Comparison of ENCODE assay signal across 24 mouse cellular contexts in genomic region chr9:35138029-35138428, GRCm38 (mm10). TPM values are rescaled to one million over a fixed set of nuclear protein-coding genes. Genes with fewer than 3 reads are reported as not detected.
DNase-seq lines count a peak whose midpoint lies in the region; ATAC-seq and TF ChIP-seq lines count a peak whose summit lies in the region.
"Had no signal": no experiment of that assay in that cellular context is flagged by ENCODE, and none has a peak within 500 bp of the region (broad histone marks: within the 10 kb centered on the region; RNA-seq: fewer than 3 reads in every experiment).

No protein-coding gene starts in this region.

- no peak for TF ChIP-seq CTCF in kidney, postnatal 0 days (IDR thresholded peaks at IDR 0.05; ENCODE audit: low read depth)
- no peak for TF ChIP-seq CTCF in brain, embryonic 14.5 days (IDR thresholded peaks at IDR 0.05; ENCODE audit: borderline replicate concordance, extremely low read depth, insufficient read depth, insufficient read length)

- no peaks in the 10 kb centered on the region for H3K79me2 ChIP-seq in myocyte (ENCODE audit: control insufficient read depth, insufficient read depth)

- no peaks in the 10 kb centered on the region for H3K4me1 ChIP-seq in kidney, postnatal 0 days (replicated peaks; ENCODE audit: insufficient read depth, low read length)
- H3K4me1 ChIP-seq in liver, embryonic 12.5 days: peaks cover 33% of the 10 kb centered on the region
- H3K4me1 ChIP-seq in heart, embryonic 10.5 days: peaks cover 10% of the 10 kb centered on the region; the same call in 1 of the 2 replicates
- H3K4me1 ChIP-seq: forebrain, embryonic 13.5 days had no signal

- no peaks in the 10 kb centered on the region for H3K9me3 ChIP-seq in kidney, postnatal 0 days (replicated peaks; ENCODE audit: low read length)
- no peaks in the 10 kb centered on the region for H3K9me3 ChIP-seq in liver, embryonic 12.5 days (replicated peaks)
- no peaks in the 10 kb centered on the region for H3K9me3 ChIP-seq in heart, embryonic 10.5 days
- H3K9me3 ChIP-seq: forebrain, embryonic 13.5 days; heart, embryonic 13.5 days; limb, embryonic 15.5 days had no signal

- H3K9ac ChIP-seq in kidney, postnatal 0 days (ENCODE audit: low read depth, low read length): no peak overlapping the region
- no peak overlapping the region for H3K9ac ChIP-seq in liver, embryonic 12.5 days
- H3K9ac ChIP-seq: forebrain, embryonic 13.5 days; heart, embryonic 13.5 days; limb, embryonic 15.5 days had no signal

- H3K4me2 ChIP-seq in kidney, postnatal 0 days (ENCODE audit: low read length): no peak overlapping the region
- H3K4me2 ChIP-seq in liver, embryonic 12.5 days: no peak overlapping the region
- no peak overlapping the region for H3K4me2 ChIP-seq in myocyte (ENCODE audit: low read depth)
- H3K4me2 ChIP-seq: forebrain, embryonic 13.5 days; heart, embryonic 13.5 days; limb, embryonic 15.5 days had no signal

- 62% methylated on average over 7 of the region's 7 CpGs for WGBS in kidney, postnatal 0 days
- WGBS in liver, embryonic 12.5 days (ENCODE audit: insufficient replicate concordance): 76% methylated on average over 7 of the region's 7 CpGs
- WGBS in heart, embryonic 10.5 days: 79% methylated on average over 7 of the region's 7 CpGs

- no peak for TF ChIP-seq POLR2A in brain, embryonic 14.5 days (IDR thresholded peaks at IDR 0.05; ENCODE audit: borderline replicate concordance, extremely low read depth, insufficient read depth, insufficient read length, poor library complexity, severe bottlenecking)
- TF ChIP-seq POLR2A in myocyte (IDR thresholded peaks at IDR 0.05; ENCODE audit: insufficient read length, low read depth): no peak

- peak; percentile 68 for ATAC-seq in kidney, postnatal 0 days (replicated peaks; ENCODE audit: low FRiP score, low read depth)
- peak; percentile 56 for ATAC-seq in liver, embryonic 12.5 days
- ATAC-seq: forebrain, embryonic 13.5 days; hindbrain, postnatal 0 days; lung, postnatal 0 days had no signal

- H3K36me3 ChIP-seq in kidney, postnatal 0 days (ENCODE audit: insufficient read depth, low read length): no peaks in the 10 kb centered on the region
- H3K36me3 ChIP-seq in liver, embryonic 12.5 days: peaks cover 26% of the 10 kb centered on the region
- H3K36me3 ChIP-seq in myocyte (ENCODE audit: control insufficient read depth, insufficient read depth): no peaks in the 10 kb centered on the region
- no peaks in the 10 kb centered on the region for H3K36me3 ChIP-seq in heart, embryonic 10.5 days

- H3K27ac ChIP-seq in kidney, postnatal 0 days: no peak overlapping the region
- 0 out of 2 replicates have a peak overlapping the region, but pooled peaks have one; percentile 2 for H3K27ac ChIP-seq in liver, embryonic 12.5 days
- no peak overlapping the region for H3K27ac ChIP-seq in heart, embryonic 10.5 days
- H3K27ac ChIP-seq: forebrain, embryonic 13.5 days; heart, embryonic 13.5 days; hindbrain, postnatal 0 days; left cerebral cortex, adult 2 months; limb, embryonic 15.5 days; macrophage; stomach, postnatal 0 days had no signal

- H3K27me3 ChIP-seq in kidney, postnatal 0 days (ENCODE audit: insufficient read depth, low read length): no peaks in the 10 kb centered on the region
- no peaks in the 10 kb centered on the region for H3K27me3 ChIP-seq in liver, embryonic 12.5 days (replicated peaks)
- H3K27me3 ChIP-seq in myocyte (ENCODE audit: control insufficient read depth, insufficient read depth, insufficient read length): no peaks in the 10 kb centered on the region
- H3K27me3 ChIP-seq in heart, embryonic 10.5 days (ENCODE audit: insufficient read depth, poor library complexity, severe bottlenecking): no peaks in the 10 kb centered on the region
- H3K27me3 ChIP-seq: forebrain, embryonic 13.5 days; heart, embryonic 13.5 days; limb, embryonic 15.5 days had no signal

- H3ac ChIP-seq in myocyte (ENCODE audit: control insufficient read depth, insufficient read length): no peak overlapping the region

- H3K4me3 ChIP-seq in kidney, postnatal 0 days (replicated peaks; ENCODE audit: low read depth, low read length): no peak overlapping the region
- H3K4me3 ChIP-seq in liver, embryonic 12.5 days: no peak overlapping the region
- H3K4me3 ChIP-seq in myocyte: no peak overlapping the region
- no peak overlapping the region for H3K4me3 ChIP-seq in heart, embryonic 10.5 days
- H3K4me3 ChIP-seq: forebrain, embryonic 13.5 days; heart, embryonic 13.5 days; left cerebral cortex, adult 2 months; limb, embryonic 15.5 days had no signal

- no peak for DNase-seq in kidney, postnatal 0 days (ENCODE audit: low spot score)
- no peak for DNase-seq in kidney, postnatal 4 days
- peak; percentile 9 for DNase-seq in brain, embryonic 14.5 days (ENCODE audit: low read depth)
- no peak for DNase-seq in heart, embryonic 10.5 days (ENCODE audit: low spot score)
- no peak for DNase-seq in testis, postnatal 10 days (ENCODE audit: low spot score)
- no peak for DNase-seq in urinary bladder, postnatal 4 days (ENCODE audit: low spot score in 2 of 2)
- DNase-seq: cerebellum, adult 2 months; cerebellum, postnatal 36 days; embryo, embryonic 11 days; gastrocnemius, postnatal 10 days; heart, adult 11 months; heart, postnatal 14 days; kidney, adult 8-10 months; layer of hippocampus, adult 9-11 months had no signal

TF ChIP-seq in myocyte, 11 proteins besides CTCF, POLR2A, EP300 and RAD21:
- TF ChIP-seq CEBPB (IDR thresholded peaks at IDR 0.05; ENCODE audit: insufficient read depth, poor library complexity, severe bottlenecking) (0 out of 2 replicates have a peak, but pooled peaks have one; percentile 32), USF1 (IDR thresholded peaks at IDR 0.05; ENCODE audit: low read depth) (no peak), E2F4 (IDR thresholded peaks at IDR 0.05; ENCODE audit: insufficient read depth) (no peak)

RNA-seq across cellular contexts. Expression of gene St3gal4, which starts 19.0 kb away (rescaled TPM):
- polyA plus RNA-seq in kidney, postnatal 0 days (2015; fragmentation: Nextera tagmentation; extraction: Ambion mirVana): 11.7 and 13.1 TPM in 2 replicates
- 2.4 and 5.6 TPM in 2 replicates for polyA plus RNA-seq in brain, embryonic 14.5 days (2012; rRNA removed)
- 27.9 and 30.1 TPM in 2 replicates for polyA plus RNA-seq in liver, embryonic 12.5 days (2016; fragmentation: Nextera tagmentation; extraction: Ambion mirVana)
- 24.0 TPM for polyA plus RNA-seq in myocyte (2012; fragmentation: generic; extraction: Trizol)
- 16.0 and 18.4 TPM in 2 replicates for polyA plus RNA-seq in heart, embryonic 10.5 days (2016; fragmentation: Nextera tagmentation; extraction: Ambion mirVana)

RNA-seq across cellular contexts. Expression of gene Dcps, which starts 37.8 kb away (rescaled TPM):
- 64.6 and 66.7 TPM in 2 replicates for polyA plus RNA-seq in kidney, postnatal 0 days (2015; fragmentation: Nextera tagmentation; extraction: Ambion mirVana)
- 58.0 and 82.2 TPM in 2 replicates for polyA plus RNA-seq in brain, embryonic 14.5 days (2012; rRNA removed)
- 65.9 and 66.0 TPM in 2 replicates for polyA plus RNA-seq in liver, embryonic 12.5 days (2016; fragmentation: Nextera tagmentation; extraction: Ambion mirVana)
- polyA plus RNA-seq in myocyte (2012; fragmentation: generic; extraction: Trizol): 72.8 TPM
- 74.8 and 81.9 TPM in 2 replicates for polyA plus RNA-seq in heart, embryonic 10.5 days (2016; fragmentation: Nextera tagmentation; extraction: Ambion mirVana)
